Mouse (Mus musculus): ENCODE measurements around the gene Uchl4.

GRCm38 (mm10) chr9:64253021-64253904 lies 18.3 kb downstream of the Uchl4 start, which contains the start of gene Map2k1:
- TF ChIP-seq CTCF (IDR thresholded peaks at IDR 0.05; ENCODE audit: extremely low read depth, insufficient read depth, insufficient read length, insufficient replicate concordance) (peak; percentile 59; the same call in 1 of the 2 replicates), POLR2A (IDR thresholded peaks at IDR 0.05; ENCODE audit: low read depth, low read length) (peak; percentile 98)
